Mouse (Mus musculus) CD4-positive, CD25-positive, alpha-beta regulatory T cell, adult 4 months (primary cell): ENCODE measurements around the gene Hnrnpl. TPM values are rescaled to one million over a fixed set of nuclear protein-coding genes. Genes with fewer than 3 reads are reported as not detected.
A peak's percentile ranks its signal among the peaks of the same experiment; 100 is the strongest.

Experiments used
- ATAC-seq: one replicate; pipeline ENCODE4 v1.8.0; 2017
- polyA plus RNA-seq, 2 experiments: library from polyadenylated mRNA; unstranded; fragments of 100-300 nt; shearing (Covaris generic); gene quantifications; one replicate each; pipeline ENCODE4 v1.2.1; 2017

The Hnrnpl gene
- polyA plus RNA-seq, 2 experiments from 2014 or later: 181 to 326 TPM

- ATAC-seq: no peak
These were observed 4.1 kb downstream of the Hnrnpl start for GRCm38 (mm10) chr7:28812436-28812835.

GRCm38 (mm10) chr7:28812949-28813348 lies 4.6 kb downstream of the Hnrnpl start:
- ATAC-seq: no peak

GRCm38 (mm10) chr7:28814306-28815034 lies 6.1 kb downstream of the Hnrnpl start:
- no peak for ATAC-seq

GRCm38 (mm10) chr7:28815230-28815629 lies 6.9 kb downstream of the Hnrnpl start:
- ATAC-seq: no peak

GRCm38 (mm10) chr7:28816201-28816600 lies 7.9 kb downstream of the Hnrnpl start:
- no peak for ATAC-seq

GRCm38 (mm10) chr7:28816920-28817319 lies 8.6 kb downstream of the Hnrnpl start:
- ATAC-seq: no peak

- ATAC-seq: no peak
These were observed 9.2 kb downstream of the Hnrnpl start for GRCm38 (mm10) chr7:28817524-28817923.

GRCm38 (mm10) chr7:28817957-28818356 lies 9.6 kb downstream of the Hnrnpl start:
- no peak for ATAC-seq

- no peak for ATAC-seq
These were observed 10.1 kb downstream of the Hnrnpl start for GRCm38 (mm10) chr7:28818436-28818835.

GRCm38 (mm10) chr7:28818861-28819452 lies 10.6 kb downstream of the Hnrnpl start:
- no peak for ATAC-seq

GRCm38 (mm10) chr7:28819571-28819970 lies 11.2 kb downstream of the Hnrnpl start:
- no peak for ATAC-seq

- ATAC-seq: no peak
These were observed 12.3 kb downstream of the Hnrnpl start for GRCm38 (mm10) chr7:28820358-28821260.

GRCm38 (mm10) chr7:28821261-28821831 lies 13.0 kb downstream of the Hnrnpl start:
- ATAC-seq: peak; percentile 39

GRCm38 (mm10) chr7:28822556-28822955 lies 14.2 kb downstream of the Hnrnpl start:
- ATAC-seq: no peak

GRCm38 (mm10) chr7:28822993-28823903 lies 14.9 kb downstream of the Hnrnpl start:
- ATAC-seq: no peak

- no peak for ATAC-seq
These were observed 15.6 kb downstream of the Hnrnpl start for GRCm38 (mm10) chr7:28823932-28824331.

- ATAC-seq: peak; percentile 88
These were observed 16.8 kb downstream of the Hnrnpl start, which contains the start of gene Ech1 for GRCm38 (mm10) chr7:28824941-28825685. Gene Ech1 (plus strand): TSS chr7:28825217.

GRCm38 (mm10) chr7:28825686-28826401 lies 17.5 kb downstream of the Hnrnpl start:
- no peak for ATAC-seq

- ATAC-seq: no peak
These were observed 18.0 kb downstream of the Hnrnpl start for GRCm38 (mm10) chr7:28826402-28826772.

- no peak for ATAC-seq
These were observed 19.0 kb downstream of the Hnrnpl start for GRCm38 (mm10) chr7:28827338-28827737.
